Mouse (Mus musculus) heart, embryonic 13.5 days (tissue): ENCODE measurements around the gene Cdk2ap2. TPM values are rescaled to one million over a fixed set of nuclear protein-coding genes. Genes with fewer than 3 reads are reported as not detected.
"Not testable (repeated sequence)": the region's sequence is repeated elsewhere in the genome, so short reads cannot be mapped to it uniquely, and the experiment has no call there.

Experiments used
- ATAC-seq: fragments of 200-750 bp; cut with Nextera tagmentation; 2 replicates; pipeline ENCODE4 v1.8.0; 2017; ENCODE audit warnings: moderate TSS enrichment; ENCODE audit not compliant: insufficient number of reproducible peaks, low FRiP score, low TSS enrichment; ENCODE audit errors: extremely low read depth
- H3K27ac ChIP-seq: fragments of 300-500 bp; sonication (generic); replicated peaks from 2 replicates; pipeline ENCODE4 v1.5.1; 2015; ENCODE audit warnings: moderate library complexity, mild to moderate bottlenecking, inconsistent platforms
- H3K27me3 ChIP-seq: fragments of 300-500 bp; sonication (generic); replicated peaks from 2 replicates; pipeline ENCODE4 v1.6.1; 2015; ENCODE audit warnings: mild to moderate bottlenecking, inconsistent platforms
- H3K36me3 ChIP-seq: fragments of 300-500 bp; sonication (generic); 2 replicates; pipeline ENCODE4 v1.6.1; 2015; ENCODE audit warnings: mild to moderate bottlenecking, inconsistent platforms
- H3K4me1 ChIP-seq: fragments of 300-500 bp; sonication (generic); 2 replicates; pipeline ENCODE4 v1.6.1; 2015; ENCODE audit warnings: inconsistent platforms
- H3K4me2 ChIP-seq: fragments of 300-500 bp; sonication (generic); 2 replicates; pipeline ENCODE4 v1.6.1; 2015; ENCODE audit warnings: inconsistent platforms, mild to moderate bottlenecking, moderate library complexity
- H3K4me3 ChIP-seq: fragments of 300-500 bp; sonication (generic); 2 replicates; pipeline ENCODE4 v1.5.1; 2015; ENCODE audit warnings: moderate library complexity, mild to moderate bottlenecking, inconsistent platforms
- H3K9ac ChIP-seq: fragments of 300-500 bp; sonication (generic); 2 replicates; pipeline ENCODE4 v1.6.1; 2015; ENCODE audit warnings: inconsistent platforms, mild to moderate bottlenecking, moderate library complexity
- H3K9me3 ChIP-seq: fragments of 300-500 bp; sonication (generic); 2 replicates; pipeline ENCODE4 v1.6.1; 2016; ENCODE audit warnings: inconsistent platforms
- WGBS: fragments of 180-500 bp; shearing (Covaris S2); methylation state at CpG from one replicate; pipeline ENCODE4 v1.1.7; 2015; ENCODE audit warnings: mixed read lengths; 5-methylcytosine and 5-hydroxymethylcytosine counted together
- polyA plus RNA-seq: library from polyadenylated mRNA; unstranded; fragments of >200 nt; fragmentation: Nextera tagmentation; extraction: Ambion mirVana; gene quantifications from 2 replicates; pipeline ENCODE4 v1.2.1, GENCODE M21; 2015

The Cdk2ap2 gene
- polyA plus RNA-seq, 1 experiment from 2014 or later = 64.5 TPM

GRCm38 (mm10) chr19:4119716-4120487 lies 22.9 kb downstream of the Cdk2ap2 start:
- 80% methylated on average over 6 of the region's 6 CpGs for WGBS
- Histone ChIP-seq H3K27ac (no peak overlapping the region), H3K36me3 (peaks cover 40% of the 10 kb centered on the region), H3K4me3 (0 out of 2 replicates have a peak overlapping the region, but pooled peaks have one; percentile 61), H3K4me2 (peak overlapping the region; percentile 70), H3K27me3 (no peaks in the 10 kb centered on the region), H3K9me3 (no peaks in the 10 kb centered on the region), H3K9ac (no peak overlapping the region), H3K4me1 (peaks cover 14% of the 10 kb centered on the region)
- ATAC-seq = no peak

GRCm38 (mm10) chr19:4120496-4120895 lies 23.5 kb downstream of the Cdk2ap2 start:
- Histone ChIP-seq H3K9me3 (no peaks in the 10 kb centered on the region), H3K27me3 (no peaks in the 10 kb centered on the region), H3K9ac (no peak overlapping the region), H3K4me2 (peak overlapping the region; percentile 70), H3K27ac (no peak overlapping the region), H3K4me3 (peak overlapping the region; percentile 61), H3K36me3 (peaks cover 34% of the 10 kb centered on the region), H3K4me1 (peaks cover 18% of the 10 kb centered on the region)
- ATAC-seq = no peak
- WGBS = 88% methylated on average over 2 of the region's 2 CpGs

- Histone ChIP-seq H3K4me3 (peak overlapping the region; percentile 61), H3K9me3 (no peaks in the 10 kb centered on the region), H3K27me3 (no peaks in the 10 kb centered on the region), H3K27ac (peak overlapping the region; percentile 80), H3K4me1 (peaks cover 18% of the 10 kb centered on the region), H3K4me2 (peak overlapping the region; percentile 70), H3K36me3 (peaks cover 26% of the 10 kb centered on the region), H3K9ac (peak overlapping the region; percentile 77)
- ATAC-seq = peak; percentile 70
- 3% methylated on average over 38 of the region's 38 CpGs for WGBS
Observed at GRCm38 (mm10) chr19:4121097-4121805, 24.3 kb downstream of the Cdk2ap2 start.

GRCm38 (mm10) chr19:4121896-4122295 lies 24.9 kb downstream of the Cdk2ap2 start:
- 55% methylated on average over 6 of the region's 6 CpGs for WGBS
- ATAC-seq, H3K27me3 ChIP-seq, H3K27ac ChIP-seq, H3K9me3 ChIP-seq: not testable (repeated sequence)
- Histone ChIP-seq H3K9ac (0 out of 2 replicates have a peak overlapping the region, but pooled peaks have one; percentile 52), H3K4me2 (peak overlapping the region; percentile 70), H3K4me1 (peaks cover 25% of the 10 kb centered on the region), H3K36me3 (peaks cover 20% of the 10 kb centered on the region), H3K4me3 (peak overlapping the region; percentile 61)

GRCm38 (mm10) chr19:4122411-4123370 lies 25.7 kb downstream of the Cdk2ap2 start:
- H3K9ac ChIP-seq = no peak overlapping the region
- peaks cover 33% of the 10 kb centered on the region for H3K4me1 ChIP-seq
- no peak overlapping the region; the same call in 1 of the 2 replicates for H3K4me2 ChIP-seq
- 76% methylated on average over 7 of the region's 7 CpGs for whole genome bisulfite sequencing
- H3K9me3 ChIP-seq = no peaks in the 10 kb centered on the region
- no peaks in the 10 kb centered on the region for H3K27me3 ChIP-seq
- no peak for ATAC-seq
- H3K36me3 ChIP-seq = peaks cover 16% of the 10 kb centered on the region
- H3K27ac ChIP-seq = no peak overlapping the region
- H3K4me3 ChIP-seq = no peak overlapping the region

- ATAC-seq = no peak
- no peak overlapping the region for H3K4me2 ChIP-seq
- H3K4me1 ChIP-seq = peaks cover 35% of the 10 kb centered on the region
- H3K9ac ChIP-seq = no peak overlapping the region
- 75% methylated on average over 4 of the region's 4 CpGs for WGBS
- no peak overlapping the region for H3K4me3 ChIP-seq
- H3K36me3 ChIP-seq = peaks cover 21% of the 10 kb centered on the region
- H3K27ac ChIP-seq = no peak overlapping the region
- H3K27me3 ChIP-seq = no peaks in the 10 kb centered on the region
- H3K9me3 ChIP-seq = no peaks in the 10 kb centered on the region
Observed at GRCm38 (mm10) chr19:4124432-4124831, 27.4 kb downstream of the Cdk2ap2 start.

- not testable (repeated sequence) for H3K9me3 ChIP-seq, H3K27me3 ChIP-seq, H3K27ac ChIP-seq
- 40% methylated on average over 1 of the region's 4 CpGs for whole genome bisulfite sequencing
- ATAC-seq = peak; percentile 1; the same call in 1 of the 2 replicates
- Histone ChIP-seq H3K4me2 (peak overlapping the region; percentile 67), H3K4me3 (peak overlapping the region; percentile 75), H3K9ac (peak overlapping the region; percentile 78), H3K4me1 (peaks cover 42% of the 10 kb centered on the region), H3K36me3 (peaks cover 29% of the 10 kb centered on the region)
Observed at GRCm38 (mm10) chr19:4125268-4125667, 28.3 kb downstream of the Cdk2ap2 start.

- H3K9ac ChIP-seq = peak within 1 kb of the TSS; percentile 90
- H3K27ac ChIP-seq = peak within 1 kb of the TSS; percentile 64
- peak within 1 kb of the TSS; percentile 75 for H3K4me3 ChIP-seq
- peak; percentile 94 for ATAC-seq
- H3K27me3 ChIP-seq = no peaks in the 10 kb centered on the region
- WGBS = under 1% methylated on average over 64 of the region's 64 CpGs
- H3K36me3 ChIP-seq = peaks cover 32% of the 10 kb centered on the region
- H3K4me2 ChIP-seq = peak within 1 kb of the TSS; percentile 81
- no peaks in the 10 kb centered on the region for H3K9me3 ChIP-seq
- peaks cover 34% of the 10 kb centered on the region for H3K4me1 ChIP-seq
Observed at GRCm38 (mm10) chr19:4125741-4126696, 29.0 kb downstream of the Cdk2ap2 start, which contains the start of gene Aip. Aip (minus strand) TSS chr19:4125858.

- H3K27ac ChIP-seq = no peak overlapping the region
- 49% methylated on average over 7 of the region's 7 CpGs for WGBS
Observed at GRCm38 (mm10) chr19:4126759-4127495, 29.9 kb downstream of the Cdk2ap2 start.

More at GRCm38 (mm10) chr19:4126759-4127495, 29.9 kb downstream of the Cdk2ap2 start:
- ATAC-seq = no peak
- H3K4me3 ChIP-seq = peak overlapping the region; percentile 75
- H3K4me1 ChIP-seq = peaks cover 31% of the 10 kb centered on the region
- H3K4me2 ChIP-seq = peak overlapping the region; percentile 81
- peak overlapping the region; percentile 90 for H3K9ac ChIP-seq
- H3K36me3 ChIP-seq = peaks cover 41% of the 10 kb centered on the region
- H3K9me3 ChIP-seq = no peaks in the 10 kb centered on the region
- no peaks in the 10 kb centered on the region for H3K27me3 ChIP-seq
